ENCODE assay signal across 8 mouse cellular contexts in the genomic region with DNA sequence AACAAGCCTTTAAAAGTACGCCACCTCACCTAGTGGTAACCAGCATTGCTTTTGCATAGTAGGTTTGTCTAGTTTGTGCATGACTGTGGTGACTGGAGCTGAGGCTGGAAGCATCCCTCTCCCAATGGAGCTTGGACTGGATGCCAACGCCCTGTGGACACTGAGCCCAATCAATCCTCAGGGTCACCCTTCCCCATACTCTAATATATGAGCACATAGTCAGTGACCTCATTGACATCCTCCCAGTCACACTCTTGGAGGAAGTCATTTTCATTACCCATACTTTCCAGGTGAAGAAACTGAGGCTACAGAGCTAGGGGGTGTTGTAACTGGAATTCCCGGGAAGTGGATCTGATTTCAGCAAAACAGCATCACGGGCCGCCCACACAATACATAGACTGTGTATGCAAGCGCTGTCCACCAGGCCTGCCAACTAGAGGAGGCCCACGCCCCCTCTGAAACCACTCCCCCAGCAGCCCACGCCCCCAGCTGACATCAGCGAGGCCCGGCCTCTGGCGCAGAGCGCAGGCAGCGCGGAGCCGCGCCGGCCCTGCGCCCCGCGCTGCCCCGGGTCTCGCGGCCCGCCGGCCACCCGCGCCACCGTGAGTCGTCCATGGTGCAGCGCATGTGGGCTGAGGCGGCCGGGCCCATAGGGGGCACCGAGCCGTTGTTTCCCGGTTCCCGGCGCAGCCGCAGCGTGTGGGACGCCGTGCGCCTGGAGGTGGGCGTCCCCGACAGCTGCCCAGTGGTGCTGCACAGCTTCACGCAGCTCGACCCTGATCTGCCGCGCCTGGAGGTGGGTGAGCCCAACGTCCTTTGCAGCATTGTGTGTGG. TPM values are rescaled to one million over a fixed set of nuclear protein-coding genes. Genes with fewer than 3 reads are reported as not detected.
DNase-seq lines count a peak whose midpoint lies in the region; ATAC-seq and TF ChIP-seq lines count a peak whose summit lies in the region.

No protein-coding gene starts in this region.

- ATAC-seq in hematopoietic stem cell, adult 5-6 weeks (replicated peaks in 1 of 2; ENCODE audit: insufficient read depth in 1 of 2, low FRiP score in 2 of 2, low TSS enrichment in 1 of 2, low read depth in 1 of 2, poor library complexity in 2 of 2, severe bottlenecking in 2 of 2): peak; percentile 91 to 92
- ATAC-seq in lung, postnatal 0 days: peak; percentile 96

- no peak for TF ChIP-seq EP300 in MEL (IDR thresholded peaks at IDR 0.05; ENCODE audit: low read depth in 1 of 2, low read length in 2 of 2)
- TF ChIP-seq EP300 in lung, postnatal 0 days (IDR thresholded peaks at IDR 0.05): no peak

- 3% methylated on average over 49 of the region's 49 CpGs for WGBS in cerebellum, adult 2 months
- WGBS in lung, postnatal 0 days: 4% methylated on average over 38 of the region's 49 CpGs

- TF ChIP-seq POLR2A in MEL (IDR thresholded peaks at IDR 0.05; ENCODE audit: control insufficient read depth in 1 of 2, insufficient read depth in 1 of 2, low read depth in 1 of 2, low read length in 2 of 2, poor library complexity in 1 of 2): peak; percentile 45 to 69; a peak in 2 of 4 replicates
- peak; percentile 66 for TF ChIP-seq POLR2A in cerebellum, adult 2 months (IDR thresholded peaks at IDR 0.05; ENCODE audit: borderline replicate concordance, insufficient read depth, low read length)

- no peak for TF ChIP-seq RAD21 in MEL (IDR thresholded peaks at IDR 0.05; ENCODE audit: low read depth, low read length)

- no peaks in the 10 kb centered on the region for H3K36me3 ChIP-seq in MEL (ENCODE audit: control insufficient read depth in 1 of 2, insufficient read depth in 2 of 2, low read length in 2 of 2)
- H3K36me3 ChIP-seq in lung, postnatal 0 days (ENCODE audit: insufficient read depth, low read length): no peaks in the 10 kb centered on the region

- no peaks in the 10 kb centered on the region for H3K27me3 ChIP-seq in MEL (ENCODE audit: control insufficient read depth in 1 of 2, insufficient read depth in 2 of 2, low read length in 2 of 2)
- H3K27me3 ChIP-seq in cerebellum, adult 2 months (ENCODE audit: control insufficient read depth, insufficient read depth, low read length): no peaks in the 10 kb centered on the region
- no peaks in the 10 kb centered on the region for H3K27me3 ChIP-seq in lung, postnatal 0 days (replicated peaks; ENCODE audit: insufficient read depth, low read length)

- DNase-seq in MEL (ENCODE audit: low read depth, low spot score): peak; percentile 87
- DNase-seq in cerebellum, adult 2 months: peak; percentile 90 to 92
- DNase-seq in forelimb bud, embryonic 11.5 days (ENCODE audit: low read depth, low spot score): peak; percentile 88
- peak; percentile 95 for DNase-seq in layer of hippocampus, adult 9-11 months
- DNase-seq in lung, postnatal 0 days (ENCODE audit: low spot score): peak; percentile 95
- peak; percentile 87 for DNase-seq in ovary, postnatal 36 days (ENCODE audit: low spot score)
- DNase-seq in thymus, postnatal 36 days: peak; percentile 67 to 72

- TF ChIP-seq CTCF in MEL (IDR thresholded peaks at IDR 0.05 in 2 of 3, conservative IDR thresholded peaks at IDR 0.05 in 1 of 3; ENCODE audit: control insufficient read depth in 1 of 3, insufficient read depth in 1 of 3, low read depth in 2 of 3, low read length in 3 of 3, poor library complexity in 1 of 3, severe bottlenecking in 1 of 3): no peak
- TF ChIP-seq CTCF in cerebellum, adult 2 months (IDR thresholded peaks at IDR 0.05; ENCODE audit: borderline replicate concordance, insufficient read depth, low read depth, low read length): no peak
- peak; percentile 39 for TF ChIP-seq CTCF in lung, postnatal 0 days (IDR thresholded peaks at IDR 0.05)

- H3K79me2 ChIP-seq in MEL (ENCODE audit: control insufficient read depth, insufficient read depth, low read length, poor library complexity): no peaks in the 10 kb centered on the region

- H3K4me1 ChIP-seq in MEL (ENCODE audit: control insufficient read depth in 1 of 2, insufficient read depth in 2 of 2, low read length in 2 of 2): no peaks in the 10 kb centered on the region; a peak in 1 of 4 replicates
- H3K4me1 ChIP-seq in cerebellum, adult 2 months (ENCODE audit: control insufficient read depth, insufficient read depth, low read length): peaks cover 67% of the 10 kb centered on the region
- peaks cover 4% of the 10 kb centered on the region; the same call in 1 of the 2 replicates for H3K4me1 ChIP-seq in lung, postnatal 0 days (ENCODE audit: insufficient read depth, low read depth, low read length)

- peak overlapping the region; percentile 59 to 66 for H3K4me3 ChIP-seq in MEL (ENCODE audit: control insufficient read depth in 1 of 2, insufficient read depth in 1 of 2, low read depth in 2 of 2, low read length in 2 of 2)
- peak overlapping the region; percentile 86 for H3K4me3 ChIP-seq in cerebellum, adult 2 months (replicated peaks; ENCODE audit: insufficient read depth, low read depth, low read length)
- peak overlapping the region; percentile 47 for H3K4me3 ChIP-seq in lung, postnatal 0 days (ENCODE audit: low read depth, low read length)

- no peak overlapping the region for H3K27ac ChIP-seq in MEL (ENCODE audit: control insufficient read depth, low read depth, low read length)
- peak overlapping the region; percentile 91 for H3K27ac ChIP-seq in cerebellum, adult 2 months (ENCODE audit: insufficient read depth, low read length)
- H3K27ac ChIP-seq in lung, postnatal 0 days (ENCODE audit: low read length): peak overlapping the region; percentile 69

- H3K9me3 ChIP-seq in MEL (replicated peaks; ENCODE audit: insufficient read depth, low read length): no peaks in the 10 kb centered on the region
- no peaks in the 10 kb centered on the region for H3K9me3 ChIP-seq in lung, postnatal 0 days (ENCODE audit: low read length)

- peak overlapping the region; percentile 80 for H3K4me2 ChIP-seq in lung, postnatal 0 days (replicated peaks; ENCODE audit: low read depth, low read length)

- H3K9ac ChIP-seq in MEL (ENCODE audit: control insufficient read depth, low read depth, low read length, poor library complexity, severe bottlenecking): peak overlapping the region; percentile 63
- peak overlapping the region; percentile 51 for H3K9ac ChIP-seq in lung, postnatal 0 days (replicated peaks; ENCODE audit: low read depth)

TF ChIP-seq in MEL, 35 proteins besides CTCF, POLR2A, EP300 and RAD21:
- no peak for TF ChIP-seq USF2 (IDR thresholded peaks at IDR 0.05; ENCODE audit: borderline replicate concordance in 1 of 2, insufficient read depth in 1 of 2, low read depth in 1 of 2, low read length in 2 of 2)
- 0 out of 2 replicates have a peak, but pooled peaks have one; percentile 22 for TF ChIP-seq NRF1 (IDR thresholded peaks at IDR 0.05; ENCODE audit: insufficient read depth, low read depth, low read length, poor library complexity, severe bottlenecking)
- TF ChIP-seq MXI1 (IDR thresholded peaks at IDR 0.05; ENCODE audit: low read depth, low read length): peak; percentile 41; the same call in 1 of the 2 replicates
- no peak for TF ChIP-seq KAT2A (conservative IDR thresholded peaks at IDR 0.05; ENCODE audit: low read depth, low read length)

RNA-seq across cellular contexts. Expression of gene Ralgds, which starts 20.2 kb away (rescaled TPM):
- total RNA-seq in MEL (2012; rRNA removed): 4.7 and 5.0 TPM in 2 replicates
- polyA plus RNA-seq in MEL (2012; ENCODE audit: insufficient read depth in 1 of 2, insufficient read length in 2 of 2, low read depth in 1 of 2, low replicate concordance in 2 of 2, missing spikeins in 1 of 2): 10 to 100 TPM in 1 of 2 experiments, not detected in 1; 11.0 TPM
- 133 and 151 TPM in 2 replicates for polyA plus RNA-seq in cerebellum, adult 2 months (2012; rRNA removed)
- total RNA-seq in hematopoietic stem cell, adult 5-6 weeks (2017): 12.0 and 20.9 TPM in 2 replicates
- 24.4 and 29.1 TPM in 2 replicates for polyA plus RNA-seq in lung, postnatal 0 days (2015; fragmentation: Nextera tagmentation; extraction: Ambion mirVana)

RNA-seq across cellular contexts. Expression of gene Gm10134, which starts 27.3 kb away (rescaled TPM):
- not detected in 2 replicates for total RNA-seq in MEL (2012; rRNA removed)
- not detected for polyA plus RNA-seq in MEL (2012; ENCODE audit: insufficient read depth in 1 of 2, insufficient read length in 2 of 2, low read depth in 1 of 2, low replicate concordance in 2 of 2, missing spikeins in 1 of 2)
- polyA plus RNA-seq in cerebellum, adult 2 months (2012; rRNA removed): 0.48 TPM in 1 of 2 replicates, not detected in the other
- total RNA-seq in hematopoietic stem cell, adult 5-6 weeks (2017): not detected in 2 replicates
- 5.8 and 6.1 TPM in 2 replicates for polyA plus RNA-seq in lung, postnatal 0 days (2015; fragmentation: Nextera tagmentation; extraction: Ambion mirVana)

RNA-seq across cellular contexts. Expression of gene Cel, which starts 30.0 kb away (rescaled TPM):
- total RNA-seq in MEL (2012; rRNA removed): not detected in 2 replicates
- not detected for polyA plus RNA-seq in MEL (2012; ENCODE audit: insufficient read depth in 1 of 2, insufficient read length in 2 of 2, low read depth in 1 of 2, low replicate concordance in 2 of 2, missing spikeins in 1 of 2)
- polyA plus RNA-seq in cerebellum, adult 2 months (2012; rRNA removed): 0.10 TPM in 2 replicates
- total RNA-seq in hematopoietic stem cell, adult 5-6 weeks (2017): not detected in 2 replicates
- polyA plus RNA-seq in lung, postnatal 0 days (2015; fragmentation: Nextera tagmentation; extraction: Ambion mirVana): 0.46 TPM in 1 of 2 replicates, not detected in the other

RNA-seq across cellular contexts. Expression of gene Gbgt1, which starts 36.5 kb away (rescaled TPM):
- not detected in 2 replicates for total RNA-seq in MEL (2012; rRNA removed)
- polyA plus RNA-seq in MEL (2012; ENCODE audit: insufficient read depth in 1 of 2, insufficient read length in 2 of 2, low read depth in 1 of 2, low replicate concordance in 2 of 2, missing spikeins in 1 of 2): under 1 TPM in 1 of 2 experiments, not detected in 1; 0.11 TPM
- polyA plus RNA-seq in cerebellum, adult 2 months (2012; rRNA removed): 1.1 and 1.5 TPM in 2 replicates
- total RNA-seq in hematopoietic stem cell, adult 5-6 weeks (2017): not detected in 2 replicates
- polyA plus RNA-seq in lung, postnatal 0 days (2015; fragmentation: Nextera tagmentation; extraction: Ambion mirVana): 1.2 and 1.4 TPM in 2 replicates

RNA-seq across cellular contexts. Expression of gene Gtf3c5, which starts 50.4 kb away (rescaled TPM):
- total RNA-seq in MEL (2012; rRNA removed): 20.3 and 22.5 TPM in 2 replicates
- 10 to 100 TPM in 1 of 2 experiments, not detected in 1; 50.2 TPM for polyA plus RNA-seq in MEL (2012; ENCODE audit: insufficient read depth in 1 of 2, insufficient read length in 2 of 2, low read depth in 1 of 2, low replicate concordance in 2 of 2, missing spikeins in 1 of 2)
- 32.4 and 32.6 TPM in 2 replicates for polyA plus RNA-seq in cerebellum, adult 2 months (2012; rRNA removed)
- total RNA-seq in hematopoietic stem cell, adult 5-6 weeks (2017): 15.8 and 31.2 TPM in 2 replicates
- 15.8 and 18.9 TPM in 2 replicates for polyA plus RNA-seq in lung, postnatal 0 days (2015; fragmentation: Nextera tagmentation; extraction: Ambion mirVana)
